Mouse (Mus musculus) midbrain, embryonic 16.5 days (tissue): ENCODE measurements around the gene Tctex1d4. TPM values are rescaled to one million over a fixed set of nuclear protein-coding genes. Genes with fewer than 3 reads are reported as not detected.
A peak's percentile ranks its signal among the peaks of the same experiment; 100 is the strongest.

ENCODE experiments used
- ATAC-seq: fragments of 200-750 bp; cut with Nextera tagmentation; 2 replicates; pipeline ENCODE4 v1.8.0; 2017; ENCODE audit warnings: moderate TSS enrichment
- H3K27ac ChIP-seq: fragments of 300-500 bp; sonication (generic); 2 replicates; pipeline ENCODE4 v1.5.1; 2014; ENCODE audit warnings: mild to moderate bottlenecking, low read length, mixed read lengths
- H3K27me3 ChIP-seq: fragments of 300-500 bp; sonication (generic); 2 replicates; pipeline ENCODE4 v1.6.1; 2014; ENCODE audit warnings: low read depth, low read length, mixed read lengths; ENCODE audit not compliant: control insufficient read depth, insufficient read depth
- H3K36me3 ChIP-seq: fragments of 300-500 bp; sonication (generic); 2 replicates; pipeline ENCODE4 v1.6.1; 2014; ENCODE audit warnings: mild to moderate bottlenecking, low read length, moderate library complexity, mixed read lengths; ENCODE audit not compliant: control insufficient read depth, insufficient read depth
- H3K4me1 ChIP-seq: fragments of 300-500 bp; sonication (generic); 2 replicates; pipeline ENCODE4 v1.6.1; 2014; ENCODE audit warnings: mild to moderate bottlenecking, low read length, mixed read lengths; ENCODE audit not compliant: control insufficient read depth, insufficient read depth
- H3K4me2 ChIP-seq: fragments of 300-500 bp; sonication (generic); 2 replicates; pipeline ENCODE4 v1.6.1; 2014; ENCODE audit warnings: mild to moderate bottlenecking, low read length, mixed read lengths
- H3K4me3 ChIP-seq: fragments of 300-500 bp; sonication (generic); 2 replicates; pipeline ENCODE4 v1.5.1; 2014; ENCODE audit warnings: low read depth, mild to moderate bottlenecking, low read length, moderate library complexity, mixed read lengths
- H3K9ac ChIP-seq: fragments of 300-500 bp; sonication (generic); 2 replicates; pipeline ENCODE4 v1.6.1; 2014; ENCODE audit warnings: low read depth, low read length, mixed read lengths
- H3K9me3 ChIP-seq: fragments of 300-500 bp; sonication (generic); replicated peaks from 2 replicates; pipeline ENCODE4 v1.6.1; 2014; ENCODE audit warnings: mild to moderate bottlenecking, low read length, mixed read lengths; ENCODE audit not compliant: control insufficient read depth, poor library complexity, severe bottlenecking
- WGBS: fragments of 180-500 bp; shearing (Covaris S2); extraction: QIAGEN DNeasy Blood & Tissue Kit; methylation state at CpG from one replicate; pipeline ENCODE4 v1.1.7; 2014; 5-methylcytosine and 5-hydroxymethylcytosine counted together
- polyA plus RNA-seq: library from polyadenylated mRNA; unstranded; fragments of >200 nt; fragmentation: Nextera tagmentation; extraction: Ambion mirVana; gene quantifications from 2 replicates; pipeline ENCODE4 v1.2.1, GENCODE M21; 2015

Tctex1d4 gene
- polyA plus RNA-seq, 1 experiment from 2014 or later = 1.1 TPM

GRCm38 (mm10) chr4:117123546-117124217 is 2.9 kb upstream of the Tctex1d4 start:
- Histone ChIP-seq H3K4me2 (no peak overlapping the region), H3K4me3 (no peak overlapping the region), H3K27me3 (no peaks in the 10 kb centered on the region), H3K36me3 (peaks cover 8% of the 10 kb centered on the region), H3K27ac (no peak overlapping the region), H3K9ac (no peak overlapping the region), H3K4me1 (peaks cover 16% of the 10 kb centered on the region), H3K9me3 (no peaks in the 10 kb centered on the region)
- 87% methylated on average over 7 of the region's 9 CpGs for WGBS
- ATAC-seq = no peak

GRCm38 (mm10) chr4:117124218-117124517 is 2.4 kb upstream of the Tctex1d4 start:
- no peaks in the 10 kb centered on the region for H3K27me3 ChIP-seq
- H3K36me3 ChIP-seq = peaks cover 11% of the 10 kb centered on the region
- H3K27ac ChIP-seq = no peak overlapping the region
- peaks cover 16% of the 10 kb centered on the region for H3K4me1 ChIP-seq
- 88% methylated on average over 3 of the region's 3 CpGs for WGBS
- H3K4me3 ChIP-seq = no peak overlapping the region
- no peak overlapping the region for H3K4me2 ChIP-seq
- no peaks in the 10 kb centered on the region for H3K9me3 ChIP-seq
- no peak overlapping the region for H3K9ac ChIP-seq
- ATAC-seq = no peak

GRCm38 (mm10) chr4:117124518-117125347 is 1.9 kb upstream of the Tctex1d4 start:
- no peak for ATAC-seq
- no peaks in the 10 kb centered on the region for H3K9me3 ChIP-seq
- H3K4me2 ChIP-seq = no peak overlapping the region
- peak overlapping the region; percentile 59 for H3K9ac ChIP-seq
- H3K27ac ChIP-seq = peak overlapping the region; percentile 72
- peaks cover 11% of the 10 kb centered on the region for H3K36me3 ChIP-seq
- WGBS = 71% methylated on average over 14 of the region's 14 CpGs
- H3K4me3 ChIP-seq = no peak overlapping the region
- H3K27me3 ChIP-seq = no peaks in the 10 kb centered on the region
- peaks cover 13% of the 10 kb centered on the region for H3K4me1 ChIP-seq

GRCm38 (mm10) chr4:117125348-117125909 is 1.2 kb upstream of the Tctex1d4 start, which contains the start of gene Btbd19:
Btbd19 (minus strand) TSS chr4:117125725.
- Histone ChIP-seq H3K4me1 (peaks cover 10% of the 10 kb centered on the region), H3K36me3 (peaks cover 11% of the 10 kb centered on the region), H3K9ac (peak within 1 kb of the TSS; percentile 59), H3K4me2 (0 out of 2 replicates have a peak within 1 kb of the TSS, but pooled peaks have one; percentile 9), H3K27me3 (no peaks in the 10 kb centered on the region), H3K9me3 (no peaks in the 10 kb centered on the region), H3K27ac (peak within 1 kb of the TSS; percentile 72), H3K4me3 (no peak within 1 kb of the TSS)
- ATAC-seq = no peak
- 26% methylated on average over 8 of the region's 8 CpGs for WGBS

GRCm38 (mm10) chr4:117125910-117126674 is 502 bp upstream of the Tctex1d4 start:
- 47% methylated on average over 15 of the region's 15 CpGs for WGBS
- Histone ChIP-seq H3K4me1 (peaks cover 10% of the 10 kb centered on the region), H3K4me2 (no peak overlapping the region), H3K4me3 (no peak overlapping the region), H3K27me3 (no peaks in the 10 kb centered on the region), H3K36me3 (peaks cover 11% of the 10 kb centered on the region), H3K27ac (peak overlapping the region; percentile 72), H3K9me3 (no peaks in the 10 kb centered on the region), H3K9ac (peak overlapping the region; percentile 59; the same call in 1 of the 2 replicates)
- no peak for ATAC-seq

GRCm38 (mm10) chr4:117127991-117128686 is 1.5 kb downstream of the Tctex1d4 start:
- no peak for ATAC-seq
- peaks cover 24% of the 10 kb centered on the region for H3K4me1 ChIP-seq
- H3K27me3 ChIP-seq = no peaks in the 10 kb centered on the region
- H3K36me3 ChIP-seq = peaks cover 11% of the 10 kb centered on the region
- no peaks in the 10 kb centered on the region for H3K9me3 ChIP-seq
- no peak overlapping the region for H3K4me2 ChIP-seq
- no peak overlapping the region for H3K9ac ChIP-seq
- H3K27ac ChIP-seq = no peak overlapping the region
- WGBS = 91% methylated on average over 33 of the region's 33 CpGs
- no peak overlapping the region for H3K4me3 ChIP-seq

GRCm38 (mm10) chr4:117130790-117131189 is 4.2 kb downstream of the Tctex1d4 start:
- Histone ChIP-seq H3K4me2 (no peak overlapping the region), H3K4me3 (no peak overlapping the region), H3K9ac (no peak overlapping the region), H3K4me1 (peaks cover 19% of the 10 kb centered on the region; the same call in 1 of the 2 replicates), H3K27ac (no peak overlapping the region), H3K9me3 (no peaks in the 10 kb centered on the region), H3K27me3 (no peaks in the 10 kb centered on the region), H3K36me3 (peaks cover 11% of the 10 kb centered on the region)
- ATAC-seq = no peak
- WGBS = 51% methylated on average over 6 of the region's 6 CpGs

- Histone ChIP-seq H3K9me3 (no peaks in the 10 kb centered on the region), H3K9ac (no peak overlapping the region), H3K4me2 (no peak overlapping the region), H3K4me1 (peaks cover 18% of the 10 kb centered on the region; the same call in 1 of the 2 replicates), H3K36me3 (peaks cover 11% of the 10 kb centered on the region), H3K4me3 (no peak overlapping the region), H3K27ac (no peak overlapping the region), H3K27me3 (no peaks in the 10 kb centered on the region)
- no peak for ATAC-seq
- WGBS = 52% methylated on average over 6 of the region's 6 CpGs
Measured at GRCm38 (mm10) chr4:117131198-117131597, 4.6 kb downstream of the Tctex1d4 start.
